Comparison of ENCODE assay signal across 22 mouse cellular contexts in the genomic region with DNA sequence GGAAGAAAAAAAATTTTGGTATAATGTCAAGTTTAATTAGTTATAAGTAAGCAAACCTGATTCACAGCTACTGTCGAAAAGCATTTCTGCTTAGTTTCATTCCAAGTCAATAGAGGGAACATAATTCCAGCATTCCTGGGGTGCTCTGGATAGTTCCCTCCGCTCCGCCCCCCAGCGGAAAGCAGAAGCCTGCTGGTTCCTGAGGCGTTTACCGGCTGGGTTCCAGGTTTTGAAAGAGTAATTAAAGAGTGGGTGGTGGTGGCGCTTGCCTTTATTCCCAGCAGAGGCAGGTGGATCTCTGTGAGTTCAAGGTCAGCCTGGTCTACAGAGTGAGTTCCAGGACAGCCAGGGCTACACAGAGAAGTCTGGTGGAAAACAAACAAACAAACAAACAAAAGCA. TPM values are rescaled to one million over a fixed set of nuclear protein-coding genes. Genes with fewer than 3 reads are reported as not detected.
DNase-seq lines count a peak whose midpoint lies in the region; ATAC-seq and TF ChIP-seq lines count a peak whose summit lies in the region.
"Had no signal": no experiment of that assay in that cellular context is flagged by ENCODE, and none has a peak within 500 bp of the region (broad histone marks: within the 10 kb centered on the region; RNA-seq: fewer than 3 reads in every experiment).

No protein-coding gene starts in this region.

- H3K36me3 ChIP-seq in heart, embryonic 10.5 days = no peaks in the 10 kb centered on the region
- H3K36me3 ChIP-seq in intestine, postnatal 0 days (ENCODE audit: control insufficient read depth, insufficient read depth) = 0 out of 2 replicates have a peak, but pooled peaks cover 6% of the 10 kb centered on the region
- no peaks in the 10 kb centered on the region for H3K36me3 ChIP-seq in stomach, postnatal 0 days (ENCODE audit: control insufficient read depth, insufficient read depth, low read length)
- H3K36me3 ChIP-seq in hindbrain, embryonic 16.5 days (ENCODE audit: control insufficient read depth, insufficient read depth, low read length) = no peaks in the 10 kb centered on the region
- H3K36me3 ChIP-seq: forebrain, embryonic 12.5 days; heart, embryonic 13.5 days; limb, embryonic 13.5 days; midbrain, embryonic 12.5 days had no signal

- no peak for DNase-seq in heart, embryonic 10.5 days (ENCODE audit: low spot score)
- DNase-seq in heart, adult 8-10 months (ENCODE audit: low spot score) = no peak
- DNase-seq in lung, postnatal 10 days = peak; percentile 15
- DNase-seq in lung, postnatal 25 days (ENCODE audit: low spot score) = no peak
- no peak for DNase-seq in stomach, postnatal 0 days (ENCODE audit: low spot score)
- DNase-seq in right cerebral cortex, postnatal 14 days = no peak
- DNase-seq: adrenal gland, postnatal 36 days; cerebellum, adult 8-10 months; gastrocnemius, postnatal 25 days; heart, postnatal 4 days; kidney, postnatal 14 days; lung, postnatal 14 days; right cerebral cortex, postnatal 25 days; thymus, adult 18-20 months had no signal

- TF ChIP-seq CTCF in intestine, postnatal 0 days (IDR thresholded peaks at IDR 0.05; ENCODE audit: low read depth) = no peak
- TF ChIP-seq CTCF in stomach, postnatal 0 days (IDR thresholded peaks at IDR 0.05; ENCODE audit: low read depth) = no peak

- no peak for TF ChIP-seq EP300 in stomach, postnatal 0 days (optimal IDR thresholded peaks at IDR 0.05)

- WGBS in heart, embryonic 10.5 days = 83% methylated on average over 7 of the region's 7 CpGs
- WGBS in intestine, postnatal 0 days = 47% methylated on average over 7 of the region's 7 CpGs
- WGBS in stomach, postnatal 0 days = 61% methylated on average over 7 of the region's 7 CpGs
- 85% methylated on average over 7 of the region's 7 CpGs for WGBS in hindbrain, embryonic 16.5 days

- H3K9ac ChIP-seq in intestine, postnatal 0 days (ENCODE audit: low read depth, low read length) = no peak overlapping the region
- H3K9ac ChIP-seq in stomach, postnatal 0 days (ENCODE audit: low read length) = no peak overlapping the region
- H3K9ac ChIP-seq in hindbrain, embryonic 16.5 days (ENCODE audit: low read depth, low read length) = no peak overlapping the region
- H3K9ac ChIP-seq: forebrain, embryonic 12.5 days; heart, embryonic 13.5 days; limb, embryonic 13.5 days; midbrain, embryonic 12.5 days; neural tube, embryonic 13.5 days had no signal

- H3K9me3 ChIP-seq in heart, embryonic 10.5 days = no peaks in the 10 kb centered on the region
- no peaks in the 10 kb centered on the region for H3K9me3 ChIP-seq in intestine, postnatal 0 days (ENCODE audit: control insufficient read depth)
- H3K9me3 ChIP-seq in stomach, postnatal 0 days (ENCODE audit: control insufficient read depth, low read length) = no peaks in the 10 kb centered on the region
- H3K9me3 ChIP-seq in hindbrain, embryonic 16.5 days (ENCODE audit: control insufficient read depth, low read length) = no peaks in the 10 kb centered on the region
- H3K9me3 ChIP-seq: forebrain, embryonic 12.5 days; heart, embryonic 13.5 days; limb, embryonic 13.5 days; midbrain, embryonic 12.5 days; neural tube, embryonic 13.5 days had no signal

- H3K4me3 ChIP-seq in heart, embryonic 10.5 days = no peak overlapping the region
- H3K4me3 ChIP-seq in intestine, postnatal 0 days (ENCODE audit: low read depth, low read length) = no peak overlapping the region
- no peak overlapping the region for H3K4me3 ChIP-seq in stomach, postnatal 0 days (ENCODE audit: low read depth, low read length)
- no peak overlapping the region for H3K4me3 ChIP-seq in hindbrain, embryonic 16.5 days (ENCODE audit: low read length)
- H3K4me3 ChIP-seq: forebrain, embryonic 12.5 days; heart, embryonic 13.5 days; limb, embryonic 13.5 days; midbrain, embryonic 12.5 days; neural tube, embryonic 13.5 days had no signal

- H3K4me1 ChIP-seq in heart, embryonic 10.5 days = peaks cover 19% of the 10 kb centered on the region
- peaks cover 15% of the 10 kb centered on the region for H3K4me1 ChIP-seq in intestine, postnatal 0 days (replicated peaks; ENCODE audit: control insufficient read depth, insufficient read depth, low read length)
- 0 out of 2 replicates have a peak, but pooled peaks cover 2% of the 10 kb centered on the region for H3K4me1 ChIP-seq in stomach, postnatal 0 days (replicated peaks; ENCODE audit: control insufficient read depth, insufficient read depth)
- H3K4me1 ChIP-seq in hindbrain, embryonic 16.5 days (ENCODE audit: control insufficient read depth, insufficient read depth, low read depth, low read length) = no peaks in the 10 kb centered on the region

- 0 out of 2 replicates have a peak overlapping the region, but pooled peaks have one; percentile 38 for H3K27ac ChIP-seq in heart, embryonic 10.5 days
- peak overlapping the region; percentile 91 for H3K27ac ChIP-seq in intestine, postnatal 0 days (ENCODE audit: low read depth, low read length)
- H3K27ac ChIP-seq in stomach, postnatal 0 days (replicated peaks) = peak overlapping the region; percentile 58
- no peak overlapping the region for H3K27ac ChIP-seq in hindbrain, embryonic 16.5 days (ENCODE audit: low read depth, low read length)
- H3K27ac ChIP-seq: forebrain, embryonic 12.5 days; limb, embryonic 13.5 days; midbrain, embryonic 12.5 days; neural tube, embryonic 13.5 days had no signal

- no peaks in the 10 kb centered on the region for H3K27me3 ChIP-seq in heart, embryonic 10.5 days (ENCODE audit: insufficient read depth, poor library complexity, severe bottlenecking)
- no peaks in the 10 kb centered on the region for H3K27me3 ChIP-seq in intestine, postnatal 0 days (replicated peaks; ENCODE audit: control insufficient read depth, insufficient read depth, low read length)
- H3K27me3 ChIP-seq in stomach, postnatal 0 days (ENCODE audit: control insufficient read depth, insufficient read depth, low read length) = no peaks in the 10 kb centered on the region
- no peaks in the 10 kb centered on the region for H3K27me3 ChIP-seq in hindbrain, embryonic 16.5 days (replicated peaks; ENCODE audit: control insufficient read depth, insufficient read depth, low read length)
- H3K27me3 ChIP-seq: forebrain, embryonic 12.5 days; heart, embryonic 13.5 days; limb, embryonic 13.5 days; midbrain, embryonic 12.5 days; neural tube, embryonic 13.5 days had no signal

- ATAC-seq in intestine, postnatal 0 days = no peak
- ATAC-seq in stomach, postnatal 0 days (ENCODE audit: low FRiP score, low TSS enrichment) = no peak
- no peak for ATAC-seq in hindbrain, embryonic 16.5 days
- ATAC-seq: activated CD4-positive, CD25-positive, alpha-beta regulatory T cell, adult 4 months had no signal

- H3K4me2 ChIP-seq in intestine, postnatal 0 days (replicated peaks; ENCODE audit: low read depth) = no peak overlapping the region
- no peak overlapping the region for H3K4me2 ChIP-seq in stomach, postnatal 0 days (replicated peaks; ENCODE audit: low read depth)
- no peak overlapping the region for H3K4me2 ChIP-seq in hindbrain, embryonic 16.5 days (ENCODE audit: low read length)
- H3K4me2 ChIP-seq: forebrain, embryonic 12.5 days; heart, embryonic 13.5 days; limb, embryonic 13.5 days; midbrain, embryonic 12.5 days; neural tube, embryonic 13.5 days had no signal

RNA-seq across cellular contexts. Expression of a gene that starts 10.2 kb away (rescaled TPM):
- polyA plus RNA-seq in heart, embryonic 10.5 days (2016; fragmentation: Nextera tagmentation; extraction: Ambion mirVana) = 25.9 and 29.4 TPM in 2 replicates
- 10 to 100 TPM; 17.6 to 21.7 (median 20.4) TPM for total RNA-seq in heart, adult 8-10 months (2022)
- 64.3 and 78.9 TPM in 2 replicates for polyA plus RNA-seq in intestine, postnatal 0 days (2015; fragmentation: Nextera tagmentation; extraction: Ambion mirVana)
- 70.1 and 77.1 TPM in 2 replicates for polyA plus RNA-seq in stomach, postnatal 0 days (2015; fragmentation: Nextera tagmentation; extraction: Ambion mirVana)
- 12.9 and 15.3 TPM in 2 replicates for polyA plus RNA-seq in hindbrain, embryonic 16.5 days (2015; fragmentation: Nextera tagmentation; extraction: Ambion mirVana)
